Mouse (Mus musculus): ENCODE results near the gene Tmem18.

Tmem18 gene

DNA sequence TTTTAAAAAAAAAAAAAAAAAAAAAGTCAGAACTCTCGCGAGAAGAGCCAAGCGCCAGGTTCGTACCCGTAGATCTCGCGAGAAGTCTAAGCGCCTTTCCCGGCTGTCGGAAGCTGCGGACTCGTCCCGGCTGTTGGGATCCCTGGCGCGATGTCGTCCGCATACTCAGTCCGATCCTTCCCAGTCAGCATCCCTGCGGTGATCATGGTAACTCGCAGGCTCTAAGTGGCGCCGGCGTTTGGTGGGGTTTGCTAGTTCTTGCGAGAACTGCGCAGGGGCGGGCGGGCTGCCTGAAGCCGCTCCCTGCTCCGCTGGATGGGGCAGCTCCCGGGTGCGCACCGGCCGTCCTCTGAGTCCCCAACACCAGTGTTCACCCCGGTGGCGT is at the start of gene Tmem18:
Gene Tmem18 (plus strand): TSS at position 71 of the 385 bp plus-strand sequence.
- in situ Hi-C loops (cut with MboI; ENCODE audit: low sequenced_read_pairs), result no loop called here

DNA sequence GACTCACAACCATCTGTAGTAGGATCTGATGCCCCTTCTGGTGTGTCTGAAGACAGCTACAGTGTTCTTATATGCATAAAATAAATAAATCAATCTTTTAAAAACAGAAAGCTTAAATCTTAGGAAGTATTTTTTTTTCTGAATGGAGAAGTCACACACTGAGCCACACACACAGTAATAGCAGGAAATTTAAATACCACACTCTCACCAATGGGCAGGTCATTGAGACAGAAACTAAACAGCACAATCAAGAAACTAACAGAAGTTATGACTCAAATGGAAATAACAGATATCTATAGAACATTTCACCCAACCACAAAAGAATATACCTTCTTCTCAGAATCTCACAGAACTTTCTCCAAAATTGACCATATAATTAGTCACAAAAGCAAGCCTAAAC is 26.9 kb upstream of the Tmem18 start:
- in situ Hi-C loops (cut with MboI; ENCODE audit: low sequenced_read_pairs), result no loop called here

DNA sequence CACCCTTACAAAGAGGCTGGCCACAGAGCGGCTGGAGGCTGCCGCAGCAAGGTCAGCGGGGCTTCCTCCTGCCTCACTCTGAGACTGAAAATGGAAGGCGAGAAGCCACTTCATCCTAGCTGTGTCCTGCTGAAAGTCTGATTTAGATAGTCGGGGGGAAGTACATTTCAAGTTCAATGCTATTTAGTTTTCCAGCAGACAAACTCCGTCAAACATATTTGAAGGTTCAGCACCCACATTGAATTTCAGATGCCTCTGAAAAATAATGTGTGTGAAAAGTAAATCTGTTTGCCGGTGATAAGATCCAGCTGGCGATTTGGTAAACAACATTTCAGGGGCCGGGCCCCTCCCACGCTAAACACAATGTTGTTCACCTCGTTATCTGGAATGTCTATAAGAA is 22.8 kb upstream of the Tmem18 start:
- in situ Hi-C loops (cut with MboI; ENCODE audit: low sequenced_read_pairs), result no loop called here

DNA sequence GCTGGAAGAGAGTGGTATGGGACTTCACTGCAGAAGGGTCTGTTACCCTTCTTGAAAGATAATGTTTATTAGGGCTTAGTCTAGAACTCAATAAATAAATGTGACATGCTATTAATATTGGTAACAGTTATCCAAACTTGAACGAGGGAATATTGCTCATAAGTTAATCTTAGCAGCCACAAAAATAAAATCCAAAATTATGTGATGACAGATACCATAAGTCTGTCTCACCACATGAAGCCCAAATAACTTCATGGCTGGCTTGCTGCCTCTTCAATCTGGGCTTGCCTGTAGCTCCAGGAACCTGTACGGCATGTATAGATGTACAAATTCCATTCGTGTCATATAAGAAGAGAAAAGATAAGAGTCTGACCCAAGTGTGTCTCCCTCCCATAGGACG is 12.2 kb upstream of the Tmem18 start:
- in situ Hi-C loops (cut with MboI; ENCODE audit: low sequenced_read_pairs), result no loop called here

DNA sequence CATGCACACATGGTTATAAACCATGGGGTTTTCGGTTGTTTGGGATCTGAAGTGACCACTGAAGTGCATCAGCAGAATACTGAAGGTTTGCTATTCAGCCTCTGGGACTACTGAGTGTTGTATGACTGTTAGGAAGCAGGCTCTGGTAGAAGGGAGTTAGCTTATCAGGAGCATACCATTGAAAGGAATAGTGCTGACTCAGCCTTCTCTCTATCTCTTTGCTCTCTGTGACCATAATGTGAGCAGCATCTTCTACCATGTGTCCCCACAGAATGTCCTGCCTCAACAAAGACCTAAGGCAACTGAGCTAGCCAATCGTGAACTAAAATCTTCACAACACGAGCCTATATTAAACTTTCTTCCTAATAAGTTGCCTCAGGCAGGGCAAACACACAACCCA is 8.3 kb upstream of the Tmem18 start:
- in situ Hi-C loops (cut with MboI; ENCODE audit: low sequenced_read_pairs), result no loop called here

DNA sequence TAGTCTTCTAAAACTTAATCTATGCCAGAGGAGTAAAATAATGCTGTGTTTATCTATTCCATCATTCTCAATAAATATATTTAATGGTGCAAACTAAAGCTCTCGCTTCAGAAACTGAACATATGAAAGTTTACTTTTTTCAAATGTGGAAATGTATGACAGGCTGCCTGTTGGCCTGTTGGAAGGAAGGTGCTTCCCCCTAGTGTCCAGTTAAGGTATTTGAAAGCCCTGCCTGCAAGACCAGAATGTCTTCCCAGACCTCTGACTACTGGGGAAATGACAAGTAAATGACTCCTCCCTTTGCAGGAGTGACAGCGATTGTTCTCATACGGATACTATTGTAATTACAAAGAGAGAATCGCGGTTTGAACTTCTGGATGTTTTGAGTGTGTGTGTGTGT is 6.2 kb upstream of the Tmem18 start:
- in situ Hi-C loops (cut with MboI; ENCODE audit: low sequenced_read_pairs), result no loop called here

DNA sequence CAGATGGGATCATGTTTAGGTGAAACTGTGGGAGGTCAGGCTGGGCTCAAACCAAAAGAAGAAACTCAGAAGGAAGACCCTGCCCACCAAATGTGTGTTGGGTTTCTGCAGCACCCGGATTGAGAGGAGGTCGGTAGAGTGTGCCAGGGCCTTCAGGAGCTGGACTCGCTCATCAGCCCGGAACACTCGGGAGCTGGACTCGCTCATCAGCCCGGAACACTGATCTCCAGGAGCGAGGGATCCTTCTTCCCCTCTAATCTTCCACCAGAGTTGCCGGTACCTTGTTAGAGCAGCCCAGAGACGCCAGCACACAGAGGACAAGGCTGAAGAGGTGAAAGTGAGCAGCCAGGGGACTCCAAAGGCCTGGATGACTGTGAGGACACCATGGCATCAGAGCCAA is 2.9 kb upstream of the Tmem18 start:
- in situ Hi-C loops (cut with MboI; ENCODE audit: low sequenced_read_pairs), result no loop called here

DNA sequence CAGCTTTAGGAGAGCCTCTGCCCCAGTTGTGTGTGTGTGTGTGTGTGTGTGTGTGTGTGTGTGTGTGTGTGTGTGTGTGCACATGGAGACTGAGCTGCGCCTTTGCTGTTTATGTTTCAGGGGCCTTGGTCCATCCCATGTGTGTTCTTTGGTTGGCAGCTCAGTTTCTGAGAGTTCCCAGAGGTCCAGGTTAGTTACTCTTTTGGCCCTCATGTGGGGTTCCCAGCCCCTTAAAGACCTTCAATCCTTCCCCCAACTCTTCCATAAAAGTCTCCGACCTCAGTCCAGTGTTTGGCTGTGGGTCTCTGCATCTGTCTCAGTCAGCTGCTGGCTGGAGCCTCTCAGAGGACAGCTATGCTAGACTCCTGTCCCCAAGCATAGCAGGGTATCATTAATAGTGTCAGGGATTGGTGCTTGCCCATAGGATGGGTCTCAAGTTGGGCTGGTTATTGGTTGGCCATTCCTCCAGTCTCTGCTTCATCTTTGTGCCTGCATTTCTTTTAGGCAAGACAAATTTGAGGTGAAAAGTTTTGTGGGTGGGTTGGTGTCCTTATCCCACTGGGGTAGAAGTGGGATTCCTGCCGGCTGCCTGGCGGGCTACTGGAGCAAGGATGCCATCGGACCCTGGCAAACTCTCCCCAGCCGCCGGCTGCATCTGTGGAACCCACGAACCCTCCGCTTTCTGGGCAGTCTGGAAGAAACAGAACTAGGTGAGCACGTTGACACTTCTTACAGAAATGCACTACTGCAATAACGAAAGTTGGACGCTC is 455 bp upstream of the Tmem18 start:
- in situ Hi-C loops (cut with MboI; ENCODE audit: low sequenced_read_pairs), result no loop called here

DNA sequence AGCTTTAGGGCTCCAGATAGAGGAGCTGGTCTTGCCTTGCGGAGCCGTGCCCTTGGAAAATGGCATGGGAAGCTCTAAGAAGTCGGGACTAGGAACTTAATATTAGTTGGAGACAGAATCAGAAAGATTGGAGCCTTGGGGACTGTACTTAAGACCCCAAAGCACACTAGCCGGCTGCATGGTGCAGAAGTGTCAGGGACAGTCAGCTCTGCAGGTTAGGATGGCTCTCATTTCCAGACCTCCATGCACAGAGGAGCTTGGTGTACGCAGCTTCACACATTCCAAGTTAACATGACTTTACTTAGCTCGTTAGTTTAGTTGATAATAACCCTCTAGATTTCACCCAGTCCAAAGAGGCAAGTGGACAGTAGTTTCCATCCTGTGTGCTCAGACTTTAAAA is 637 bp downstream of the Tmem18 start:
- in situ Hi-C loops (cut with MboI; ENCODE audit: low sequenced_read_pairs), result no loop called here

DNA sequence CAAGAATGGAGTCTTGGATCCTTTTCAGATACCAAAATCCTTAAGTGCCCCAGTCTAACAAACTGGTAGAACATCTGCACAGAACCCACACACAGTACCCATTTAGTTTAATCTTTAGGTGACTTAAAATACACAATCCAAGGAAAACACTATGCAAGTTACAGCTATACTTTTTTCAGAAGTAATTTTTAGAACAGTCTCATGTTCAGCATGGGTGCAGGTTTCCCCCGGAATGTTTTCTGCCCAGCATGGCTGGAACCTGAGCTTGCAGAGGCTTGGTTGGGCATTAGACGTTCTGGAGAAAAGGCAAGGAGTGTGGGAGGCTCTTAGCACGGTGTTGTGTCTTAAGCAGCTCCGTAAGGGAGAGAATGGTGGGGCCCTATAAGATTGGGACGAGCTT is 7.6 kb downstream of the Tmem18 start:
- in situ Hi-C loops (cut with MboI; ENCODE audit: low sequenced_read_pairs), result loop anchor here (10.0 kb wide), 2 partner anchors 293 to 413 kb away; partner anchors contain the start of gene Alkal2

DNA sequence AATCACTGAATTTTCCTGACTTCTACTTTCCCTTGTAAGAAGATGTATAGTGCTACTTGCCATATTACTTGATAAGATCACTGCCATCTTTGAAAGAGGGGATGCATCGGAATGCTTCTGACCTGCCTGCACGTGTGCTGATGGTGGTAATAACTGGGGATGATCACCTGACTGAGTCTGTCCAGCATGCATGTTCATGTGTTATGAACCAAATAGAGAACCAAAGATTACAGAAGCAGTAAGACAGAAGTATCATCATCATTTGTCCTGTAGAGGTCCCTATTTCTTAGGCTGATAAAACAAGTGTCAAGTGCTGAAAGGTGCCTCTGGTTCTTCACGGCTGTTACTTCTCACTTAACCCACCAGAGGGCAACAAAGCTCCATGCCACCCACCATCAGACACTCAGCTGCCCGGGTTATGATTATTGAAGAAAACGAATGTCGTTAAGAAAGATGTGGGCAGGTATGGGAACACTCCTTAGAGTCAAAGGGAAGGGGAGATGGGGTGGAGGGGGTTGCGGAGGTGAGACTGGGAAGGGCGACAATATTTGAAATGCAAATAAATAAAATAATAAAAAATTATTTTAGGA is 12.7 kb downstream of the Tmem18 start:
- in situ Hi-C loops (cut with MboI; ENCODE audit: low sequenced_read_pairs), result loop anchor here (10.0 kb wide), 2 partner anchors 288 to 408 kb away; partner anchors contain the start of gene Alkal2

DNA sequence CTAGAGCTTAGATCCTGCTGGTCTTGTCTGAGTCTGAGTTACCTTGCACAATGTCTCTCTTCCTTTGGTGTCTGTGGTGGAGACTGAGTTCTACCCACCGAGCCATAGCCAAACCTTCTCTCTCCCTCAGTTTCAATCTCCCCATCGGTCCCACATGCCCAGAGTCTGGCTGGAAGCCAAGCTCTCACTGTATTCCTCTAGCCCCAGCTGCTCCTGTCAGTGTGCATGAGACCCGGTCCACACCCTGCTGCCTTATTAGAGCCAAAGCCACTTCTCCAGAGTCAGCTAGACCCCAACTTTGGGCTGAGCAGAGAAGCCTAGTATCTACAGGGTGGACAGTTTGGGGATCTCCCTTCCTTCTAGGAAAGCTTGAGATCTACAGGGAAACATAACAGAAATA is 14.7 kb downstream of the Tmem18 start:
- in situ Hi-C loops (cut with MboI; ENCODE audit: low sequenced_read_pairs), result loop anchor here (10.0 kb wide), 2 partner anchors 286 to 406 kb away; partner anchors contain the start of gene Alkal2

DNA sequence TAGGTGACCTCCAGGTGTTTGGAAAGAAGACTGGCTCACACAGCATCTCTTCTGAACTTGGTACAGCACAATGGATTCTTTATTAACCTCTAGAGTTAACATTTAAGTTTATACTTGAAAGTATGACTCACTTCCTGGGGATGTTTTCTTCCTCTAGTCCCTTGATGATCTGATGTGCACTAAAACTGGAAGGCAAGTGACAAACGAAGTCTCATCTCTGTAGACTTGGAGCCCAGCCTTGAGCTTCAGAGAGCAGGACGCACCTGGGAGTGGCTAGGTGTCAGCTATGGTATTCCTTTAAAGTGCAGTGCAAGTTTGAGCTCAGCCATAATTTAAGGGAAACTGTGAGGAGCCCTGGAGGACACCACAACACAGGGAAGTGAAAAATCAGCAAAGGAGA is 15.2 kb downstream of the Tmem18 start:
- in situ Hi-C loops (cut with MboI; ENCODE audit: low sequenced_read_pairs), result loop anchor here (10.0 kb wide), 2 partner anchors 285 to 405 kb away; partner anchors contain the start of gene Alkal2

DNA sequence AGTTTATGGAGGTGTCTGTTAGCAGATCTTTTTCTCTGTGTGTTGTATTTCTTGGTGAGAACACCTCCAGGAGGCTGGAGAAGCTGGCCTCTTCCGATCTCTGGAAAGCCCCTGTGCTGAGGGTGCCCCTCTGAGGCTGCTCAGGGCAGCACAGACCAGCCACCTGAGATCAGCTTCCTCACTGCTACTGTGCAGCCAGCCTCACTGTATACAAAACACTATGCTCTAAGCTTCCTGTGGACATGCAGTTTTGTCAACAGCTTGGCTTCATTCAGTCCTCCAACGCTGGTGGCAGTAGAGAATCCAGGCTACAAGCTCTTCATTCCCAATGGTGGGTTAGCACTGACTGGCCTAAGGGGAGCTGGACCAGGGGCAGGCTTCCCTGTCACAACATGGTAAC is 15.8 kb downstream of the Tmem18 start:
- in situ Hi-C loops (cut with MboI; ENCODE audit: low sequenced_read_pairs), result loop anchor here (10.0 kb wide), 2 partner anchors 285 to 405 kb away; partner anchors contain the start of gene Alkal2

DNA sequence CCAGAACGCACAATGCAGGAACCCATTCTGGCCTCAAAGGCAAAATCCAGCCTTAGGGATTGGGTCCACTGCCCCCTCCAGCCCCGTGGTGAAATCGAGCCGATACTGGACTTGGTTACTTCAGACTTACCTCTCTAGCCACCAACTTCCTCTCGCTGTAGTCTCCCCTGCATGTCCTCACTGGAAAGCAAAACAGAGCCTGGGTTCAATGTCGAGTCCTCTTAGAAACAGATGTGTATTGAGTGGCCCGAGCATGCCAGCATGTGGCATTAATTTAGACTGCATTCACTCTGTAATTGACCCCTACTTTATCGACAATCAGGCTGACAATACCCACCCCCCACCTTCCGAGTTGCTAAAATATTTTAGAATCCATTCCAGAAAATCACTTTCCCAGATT is 19.8 kb downstream of the Tmem18 start:
- in situ Hi-C loops (cut with MboI; ENCODE audit: low sequenced_read_pairs), result no loop called here

DNA sequence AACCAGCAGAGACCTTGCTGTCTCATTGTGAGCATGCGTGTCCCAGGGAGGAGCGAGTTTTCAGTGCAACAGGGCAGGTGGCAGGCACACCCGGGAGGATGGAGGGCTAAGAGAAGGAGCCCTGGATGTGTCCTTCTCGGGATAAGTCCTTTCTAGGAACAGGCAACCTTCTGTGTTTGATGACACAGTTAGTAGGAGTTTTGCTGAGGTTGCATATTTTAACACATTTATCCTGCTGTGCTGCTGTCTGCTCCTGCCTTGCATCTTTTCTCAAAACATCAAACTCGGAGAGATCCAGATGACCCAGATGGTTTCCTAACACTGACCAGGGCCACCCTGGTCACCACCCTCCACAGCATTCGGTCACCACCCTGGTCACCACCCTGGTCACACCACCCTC is 20.6 kb downstream of the Tmem18 start:
- in situ Hi-C loops (cut with MboI; ENCODE audit: low sequenced_read_pairs), result no loop called here

DNA sequence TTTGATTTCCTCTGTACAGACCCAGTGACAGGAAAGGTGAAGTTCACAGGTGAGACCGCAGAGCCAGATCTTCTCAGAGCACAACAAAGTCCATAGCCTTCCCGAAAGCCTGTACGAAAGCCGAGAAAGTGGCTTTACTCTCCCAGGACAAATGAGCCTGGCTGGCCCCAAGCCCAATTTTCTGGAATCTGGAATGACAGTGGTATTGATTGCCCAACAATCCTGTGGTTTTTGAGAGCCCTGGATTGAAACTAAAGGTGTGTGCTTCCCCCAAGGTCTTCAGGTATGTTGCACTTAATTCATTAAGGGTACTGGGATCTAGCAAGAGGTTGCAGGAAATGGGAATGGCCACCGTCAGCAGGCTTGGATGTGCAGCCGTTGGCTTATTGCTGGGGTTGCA is 21.7 kb downstream of the Tmem18 start:
- in situ Hi-C loops (cut with MboI; ENCODE audit: low sequenced_read_pairs), result no loop called here

DNA sequence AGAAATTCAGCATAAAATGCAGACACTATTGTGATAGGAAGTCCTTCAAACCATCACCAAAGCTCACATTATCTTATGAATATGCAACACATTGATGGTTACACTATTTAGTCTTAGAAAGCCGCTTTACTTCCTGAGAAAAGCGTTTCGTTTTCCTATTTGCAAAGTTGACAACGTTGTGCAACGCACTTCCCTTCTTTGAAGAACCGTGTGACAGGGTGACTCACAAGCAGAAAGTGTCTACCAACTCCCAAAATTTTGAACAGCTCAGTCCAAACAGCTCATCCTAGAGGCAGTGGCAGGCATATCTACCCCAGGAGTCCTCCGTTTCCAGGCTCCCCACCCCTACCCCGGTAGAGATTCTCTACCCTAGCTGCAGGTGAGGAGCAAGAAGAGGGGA is 22.5 kb downstream of the Tmem18 start:
- in situ Hi-C loops (cut with MboI; ENCODE audit: low sequenced_read_pairs), result no loop called here

DNA sequence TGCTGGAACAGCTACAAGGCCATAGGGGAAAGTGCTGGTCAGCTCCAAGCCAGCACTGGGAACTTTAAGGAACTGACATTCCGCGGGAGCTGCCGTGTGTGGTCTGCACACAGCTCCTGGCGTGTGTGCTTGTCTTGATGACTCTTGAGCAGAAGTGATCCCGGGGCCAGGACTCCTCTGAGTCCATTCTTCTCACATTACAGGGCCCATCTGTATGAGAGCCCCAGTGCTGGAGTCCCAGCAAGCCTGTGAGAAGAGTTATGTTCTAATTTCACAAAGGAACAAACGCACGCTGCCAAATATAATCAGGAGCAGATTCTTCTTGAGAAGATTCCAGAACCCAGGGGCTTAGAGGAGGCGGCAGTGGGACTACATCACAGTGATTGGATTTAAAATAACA is 34.2 kb downstream of the Tmem18 start:
- in situ Hi-C loops (cut with MboI; ENCODE audit: low sequenced_read_pairs), result no loop called here

DNA sequence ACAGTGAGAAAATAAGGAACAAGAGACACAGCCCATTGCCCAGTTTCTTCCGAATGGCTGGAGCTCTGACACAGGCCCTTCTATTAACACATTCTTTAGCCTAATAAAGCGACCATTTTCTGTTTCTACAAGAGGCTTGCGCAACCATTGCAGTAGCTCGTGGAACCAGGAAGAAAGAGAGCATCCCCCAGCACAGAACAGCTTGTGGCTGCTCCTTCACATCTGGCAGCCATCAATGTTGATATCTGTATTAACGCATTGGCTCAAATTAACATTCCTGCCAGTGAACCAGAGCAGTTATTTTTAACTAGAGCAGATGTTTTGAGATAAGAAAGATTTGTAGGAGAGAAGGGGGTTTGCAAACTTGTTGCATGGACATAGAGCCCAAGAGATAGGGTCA is 44.2 kb downstream of the Tmem18 start:
- in situ Hi-C loops (cut with MboI; ENCODE audit: low sequenced_read_pairs), result no loop called here

DNA sequence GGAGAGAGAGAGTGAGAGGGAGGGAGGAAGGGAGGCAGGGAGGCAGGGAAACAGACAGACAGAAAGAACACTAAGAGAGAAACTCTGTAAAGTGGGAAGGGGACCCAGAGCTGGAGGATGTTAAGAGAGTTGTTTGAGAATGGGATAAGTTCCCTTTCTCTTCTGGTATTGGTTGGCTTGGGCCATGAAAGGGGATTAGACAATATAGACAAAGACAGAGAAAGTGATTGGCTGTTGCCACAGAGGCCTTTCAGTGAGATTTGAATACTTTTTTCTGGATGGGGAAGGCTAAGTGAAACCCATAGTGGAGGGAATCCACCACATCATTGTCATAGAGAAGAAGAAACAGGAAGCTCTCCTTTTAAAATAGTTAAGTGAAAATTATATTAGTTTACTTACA is 50.3 kb downstream of the Tmem18 start:
- in situ Hi-C loops (cut with MboI; ENCODE audit: low sequenced_read_pairs), result no loop called here

Data from CH12F3 (cell line).